Mouse (Mus musculus): Measurements from ENCODE around the gene Cggbp1. TPM values are rescaled to one million over a fixed set of nuclear protein-coding genes. Genes with fewer than 3 reads are reported as not detected.
A peak's percentile ranks its signal among the peaks of the same experiment; 100 is the strongest.

Gene Cggbp1
- total RNA-seq (2012; rRNA removed), result 63.9 and 75.4 TPM in 2 replicates

GRCm38 (mm10) chr16:64851563-64852362, at the start of gene Cggbp1, which contains the start of gene Zfp654:
Cggbp1 (plus strand) TSS chr16:64851996.
Zfp654 (minus strand) TSS chr16:64851652.
- Histone ChIP-seq H3K4me3 (ENCODE audit: insufficient read depth in 1 of 2, low read depth in 1 of 2, low read length in 2 of 2, poor library complexity in 1 of 2, severe bottlenecking in 1 of 2) (peak within 1 kb of the TSS; percentile 98), H3K4me1 (ENCODE audit: control insufficient read depth in 2 of 2, insufficient read depth in 2 of 2, low read length in 2 of 2, poor library complexity in 1 of 2) (no peaks in the 10 kb centered on the region), H3K27ac (ENCODE audit: insufficient read depth, low read depth, low read length, poor library complexity, severe bottlenecking) (peak within 1 kb of the TSS; percentile 92), H3K9me3 (ENCODE audit: control insufficient read depth, insufficient read depth, low read depth, low read length) (no peaks in the 10 kb centered on the region), H3K36me3 (ENCODE audit: control insufficient read depth, insufficient read depth, low read length, poor library complexity, severe bottlenecking) (peaks cover 12% of the 10 kb centered on the region), H3K9ac (ENCODE audit: insufficient read depth, low read depth, low read length, poor library complexity, severe bottlenecking) (peak within 1 kb of the TSS; percentile 98)
- DNase-seq (ENCODE audit: low read depth, low spot score), result peak; percentile 100
- in situ Hi-C loops (cut with MboI; ENCODE audit: low sequenced_read_pairs in 2 of 2, unreplicated experiment in 2 of 2), result no loop called here
- TF ChIP-seq HCFC1 (IDR thresholded peaks at IDR 0.05; ENCODE audit: borderline replicate concordance, insufficient read depth, low read length) (no peak; the same call in 1 of the 2 replicates), CHD2 (IDR thresholded peaks at IDR 0.05; ENCODE audit: low read depth, low read length) (peak; percentile 92)

GRCm38 (mm10) chr16:64803041-64803440, 48.8 kb upstream of the Cggbp1 start:
- Histone ChIP-seq H3K9ac (ENCODE audit: insufficient read depth, low read depth, low read length, poor library complexity, severe bottlenecking) (no peak overlapping the region), H3K4me3 (ENCODE audit: insufficient read depth in 1 of 2, low read depth in 1 of 2, low read length in 2 of 2, poor library complexity in 1 of 2, severe bottlenecking in 1 of 2) (no peak overlapping the region), H3K9me3 (ENCODE audit: control insufficient read depth, insufficient read depth, low read depth, low read length) (no peaks in the 10 kb centered on the region), H3K4me1 (ENCODE audit: control insufficient read depth in 2 of 2, insufficient read depth in 2 of 2, low read length in 2 of 2, poor library complexity in 1 of 2) (no peaks in the 10 kb centered on the region), H3K36me3 (ENCODE audit: control insufficient read depth, insufficient read depth, low read length, poor library complexity, severe bottlenecking) (no peaks in the 10 kb centered on the region), H3K27ac (ENCODE audit: insufficient read depth, low read depth, low read length, poor library complexity, severe bottlenecking) (no peak overlapping the region)
- TF ChIP-seq HCFC1 (IDR thresholded peaks at IDR 0.05; ENCODE audit: borderline replicate concordance, insufficient read depth, low read length) (no peak), ZC3H11A (IDR thresholded peaks at IDR 0.05; ENCODE audit: borderline replicate concordance, low read depth, low read length) (no peak), MAFK (IDR thresholded peaks at IDR 0.05; ENCODE audit: insufficient read depth, low read depth, low read length) (no peak), ZNF384 (IDR thresholded peaks at IDR 0.05; ENCODE audit: low read depth, low read length) (no peak), CHD2 (IDR thresholded peaks at IDR 0.05; ENCODE audit: low read depth, low read length) (no peak)
- DNase-seq (ENCODE audit: low read depth, low spot score), result no peak
- in situ Hi-C loops (cut with MboI; ENCODE audit: low sequenced_read_pairs in 2 of 2, unreplicated experiment in 2 of 2), result no loop called here

GRCm38 (mm10) chr16:64817094-64817765, 34.6 kb upstream of the Cggbp1 start:
- H3K36me3 ChIP-seq (ENCODE audit: control insufficient read depth, insufficient read depth, low read length, poor library complexity, severe bottlenecking), result no peaks in the 10 kb centered on the region; the same call in 1 of the 2 replicates
- H3K27ac ChIP-seq (ENCODE audit: insufficient read depth, low read depth, low read length, poor library complexity, severe bottlenecking), result no peak overlapping the region
- no peak overlapping the region for H3K4me3 ChIP-seq (ENCODE audit: insufficient read depth in 1 of 2, low read depth in 1 of 2, low read length in 2 of 2, poor library complexity in 1 of 2, severe bottlenecking in 1 of 2)
- no peaks in the 10 kb centered on the region for H3K9me3 ChIP-seq (ENCODE audit: control insufficient read depth, insufficient read depth, low read depth, low read length)
- in situ Hi-C loops (cut with MboI; ENCODE audit: low sequenced_read_pairs in 2 of 2, unreplicated experiment in 2 of 2), result no loop called here
- TF ChIP-seq ZNF384 (IDR thresholded peaks at IDR 0.05; ENCODE audit: low read depth, low read length) (no peak), ZC3H11A (IDR thresholded peaks at IDR 0.05; ENCODE audit: borderline replicate concordance, low read depth, low read length) (no peak), MAFK (IDR thresholded peaks at IDR 0.05; ENCODE audit: insufficient read depth, low read depth, low read length) (no peak), HCFC1 (IDR thresholded peaks at IDR 0.05; ENCODE audit: borderline replicate concordance, insufficient read depth, low read length) (no peak), CHD2 (IDR thresholded peaks at IDR 0.05; ENCODE audit: low read depth, low read length) (no peak)
- no peaks in the 10 kb centered on the region for H3K4me1 ChIP-seq (ENCODE audit: control insufficient read depth in 2 of 2, insufficient read depth in 2 of 2, low read length in 2 of 2, poor library complexity in 1 of 2)
- no peak for DNase-seq (ENCODE audit: low read depth, low spot score)
- H3K9ac ChIP-seq (ENCODE audit: insufficient read depth, low read depth, low read length, poor library complexity, severe bottlenecking), result no peak overlapping the region

GRCm38 (mm10) chr16:64823890-64824289, 27.9 kb upstream of the Cggbp1 start:
- Histone ChIP-seq H3K27ac (ENCODE audit: insufficient read depth, low read depth, low read length, poor library complexity, severe bottlenecking) (no peak overlapping the region), H3K9me3 (ENCODE audit: control insufficient read depth, insufficient read depth, low read depth, low read length) (no peaks in the 10 kb centered on the region), H3K4me1 (ENCODE audit: control insufficient read depth in 2 of 2, insufficient read depth in 2 of 2, low read length in 2 of 2, poor library complexity in 1 of 2) (no peaks in the 10 kb centered on the region), H3K4me3 (ENCODE audit: insufficient read depth in 1 of 2, low read depth in 1 of 2, low read length in 2 of 2, poor library complexity in 1 of 2, severe bottlenecking in 1 of 2) (no peak overlapping the region), H3K9ac (ENCODE audit: insufficient read depth, low read depth, low read length, poor library complexity, severe bottlenecking) (no peak overlapping the region), H3K36me3 (ENCODE audit: control insufficient read depth, insufficient read depth, low read length, poor library complexity, severe bottlenecking) (no peaks in the 10 kb centered on the region; the same call in 1 of the 2 replicates)
- in situ Hi-C loops (cut with MboI; ENCODE audit: low sequenced_read_pairs in 2 of 2, unreplicated experiment in 2 of 2), result no loop called here
- no peak for DNase-seq (ENCODE audit: low read depth, low spot score)
- TF ChIP-seq CHD2 (IDR thresholded peaks at IDR 0.05; ENCODE audit: low read depth, low read length), result no peak
